ENCODE assay signal across 13 mouse cellular contexts in genomic region chr4:134578407-134578806, GRCm38 (mm10). TPM values are rescaled to one million over a fixed set of nuclear protein-coding genes. Genes with fewer than 3 reads are reported as not detected.
DNase-seq lines count a peak whose midpoint lies in the region; ATAC-seq and TF ChIP-seq lines count a peak whose summit lies in the region.
"Had no signal": no experiment of that assay in that cellular context is flagged by ENCODE, and none has a peak within 500 bp of the region (broad histone marks: within the 10 kb centered on the region; RNA-seq: fewer than 3 reads in every experiment).

No protein-coding gene starts in this region.

- no peaks in the 10 kb centered on the region for H3K79me2 ChIP-seq in MEL (ENCODE audit: control insufficient read depth, insufficient read depth, low read length, poor library complexity)

- H3K27me3 ChIP-seq in forebrain, embryonic 14.5 days (replicated peaks; ENCODE audit: control insufficient read depth, insufficient read depth, low read length), result no peaks in the 10 kb centered on the region
- no peaks in the 10 kb centered on the region for H3K27me3 ChIP-seq in forebrain, embryonic 11.5 days (ENCODE audit: control insufficient read depth, insufficient read depth, low read length)
- H3K27me3 ChIP-seq in MEL (ENCODE audit: control insufficient read depth in 1 of 2, insufficient read depth in 2 of 2, low read length in 2 of 2), result no peaks in the 10 kb centered on the region
- H3K27me3 ChIP-seq in embryonic facial prominence, embryonic 14.5 days (replicated peaks; ENCODE audit: control insufficient read depth, insufficient read depth, low read length), result no peaks in the 10 kb centered on the region
- H3K27me3 ChIP-seq: midbrain, embryonic 12.5 days had no signal

- no peaks in the 10 kb centered on the region for H3K36me3 ChIP-seq in forebrain, embryonic 14.5 days (ENCODE audit: control insufficient read depth, insufficient read depth, low read length)
- H3K36me3 ChIP-seq in forebrain, embryonic 11.5 days (ENCODE audit: control insufficient read depth, insufficient read depth, low read length), result no peaks in the 10 kb centered on the region
- H3K36me3 ChIP-seq in MEL (ENCODE audit: control insufficient read depth in 1 of 2, insufficient read depth in 2 of 2, low read length in 2 of 2), result no peaks in the 10 kb centered on the region; a peak in 1 of 4 replicates
- H3K36me3 ChIP-seq in embryonic facial prominence, embryonic 14.5 days (ENCODE audit: control insufficient read depth, insufficient read depth, low read length), result 0 out of 2 replicates have a peak, but pooled peaks cover 5% of the 10 kb centered on the region
- H3K36me3 ChIP-seq: midbrain, embryonic 12.5 days had no signal

- peaks cover 19% of the 10 kb centered on the region for H3K4me1 ChIP-seq in forebrain, embryonic 14.5 days (ENCODE audit: control insufficient read depth, insufficient read depth, low read length)
- H3K4me1 ChIP-seq in forebrain, embryonic 11.5 days (replicated peaks; ENCODE audit: control insufficient read depth, insufficient read depth, low read length), result peaks cover 3% of the 10 kb centered on the region; the same call in 1 of the 2 replicates
- H3K4me1 ChIP-seq in MEL (ENCODE audit: control insufficient read depth in 1 of 2, insufficient read depth in 2 of 2, low read length in 2 of 2), result peaks cover 0 to 11% of the 10 kb centered on the region in 2 experiments; a peak in 2 of 4 replicates
- peaks cover 20% of the 10 kb centered on the region for H3K4me1 ChIP-seq in embryonic facial prominence, embryonic 14.5 days (ENCODE audit: control insufficient read depth, insufficient read depth, low read length)

- WGBS in forebrain, embryonic 14.5 days, result 71% methylated on average over 5 of the region's 5 CpGs
- WGBS in forebrain, embryonic 11.5 days, result 71% methylated on average over 5 of the region's 5 CpGs
- 63% methylated on average over 5 of the region's 5 CpGs for WGBS in embryonic facial prominence, embryonic 14.5 days

- H3K4me3 ChIP-seq in forebrain, embryonic 14.5 days (ENCODE audit: low read depth, low read length), result no peak overlapping the region
- H3K4me3 ChIP-seq in forebrain, embryonic 11.5 days (ENCODE audit: low read depth, low read length), result no peak overlapping the region
- peak overlapping the region in 1 of 2 experiments; percentile 25; a peak in 2 of 4 replicates for H3K4me3 ChIP-seq in MEL (ENCODE audit: control insufficient read depth in 1 of 2, insufficient read depth in 1 of 2, low read depth in 2 of 2, low read length in 2 of 2)
- no peak overlapping the region for H3K4me3 ChIP-seq in embryonic facial prominence, embryonic 14.5 days (ENCODE audit: low read depth, low read length)
- H3K4me3 ChIP-seq: hindbrain, embryonic 13.5 days; midbrain, embryonic 12.5 days had no signal

- no peak overlapping the region for H3K27ac ChIP-seq in forebrain, embryonic 14.5 days (ENCODE audit: low read depth, low read length)
- H3K27ac ChIP-seq in forebrain, embryonic 11.5 days (ENCODE audit: low read depth, low read length), result no peak overlapping the region
- H3K27ac ChIP-seq in MEL (ENCODE audit: control insufficient read depth, low read depth, low read length), result peak overlapping the region; percentile 21; the same call in 1 of the 2 replicates
- no peak overlapping the region for H3K27ac ChIP-seq in embryonic facial prominence, embryonic 14.5 days (replicated peaks; ENCODE audit: low read depth, low read length)
- H3K27ac ChIP-seq: kidney, postnatal 0 days had no signal

- TF ChIP-seq RAD21 in MEL (IDR thresholded peaks at IDR 0.05; ENCODE audit: low read depth, low read length), result no peak

- H3K9ac ChIP-seq in forebrain, embryonic 14.5 days (ENCODE audit: low read length), result no peak overlapping the region
- H3K9ac ChIP-seq in forebrain, embryonic 11.5 days (ENCODE audit: low read length), result no peak overlapping the region
- H3K9ac ChIP-seq in MEL (ENCODE audit: control insufficient read depth, low read depth, low read length, poor library complexity, severe bottlenecking), result peak overlapping the region; percentile 54
- no peak overlapping the region for H3K9ac ChIP-seq in embryonic facial prominence, embryonic 14.5 days (ENCODE audit: low read depth, low read length)
- H3K9ac ChIP-seq: midbrain, embryonic 12.5 days had no signal

- no peak overlapping the region for H3K4me2 ChIP-seq in forebrain, embryonic 14.5 days (ENCODE audit: low read length)
- H3K4me2 ChIP-seq in forebrain, embryonic 11.5 days (ENCODE audit: low read depth, low read length, severe bottlenecking), result no peak overlapping the region
- no peak overlapping the region for H3K4me2 ChIP-seq in embryonic facial prominence, embryonic 14.5 days (ENCODE audit: low read depth, low read length)
- H3K4me2 ChIP-seq: hindbrain, embryonic 13.5 days; midbrain, embryonic 12.5 days had no signal

- peak; percentile 63 for DNase-seq in forebrain, embryonic 14.5 days (ENCODE audit: low spot score)
- no peak for DNase-seq in forebrain, embryonic 11.5 days (ENCODE audit: low spot score)
- DNase-seq in left cerebral cortex, adult 18-20 months (ENCODE audit: low spot score in 2 of 2), result peak; percentile 49 to 67
- no peak for DNase-seq in left cerebral cortex, adult 11 months (ENCODE audit: low spot score)
- DNase-seq in MEL (ENCODE audit: low read depth, low spot score), result peak; percentile 83
- DNase-seq in embryonic facial prominence, embryonic 14.5 days (ENCODE audit: low spot score), result peak; percentile 53
- no peak for DNase-seq in urinary bladder, postnatal 10 days (ENCODE audit: low spot score)
- DNase-seq: cerebellum, adult 18-20 months; lung, adult 18-20 months had no signal

- no peaks in the 10 kb centered on the region for H3K9me3 ChIP-seq in forebrain, embryonic 14.5 days (replicated peaks; ENCODE audit: control insufficient read depth, low read length)
- no peaks in the 10 kb centered on the region for H3K9me3 ChIP-seq in forebrain, embryonic 11.5 days (ENCODE audit: control insufficient read depth, low read length)
- H3K9me3 ChIP-seq in MEL (replicated peaks; ENCODE audit: insufficient read depth, low read length), result no peaks in the 10 kb centered on the region
- H3K9me3 ChIP-seq in embryonic facial prominence, embryonic 14.5 days (ENCODE audit: control insufficient read depth, low read length), result no peaks in the 10 kb centered on the region
- H3K9me3 ChIP-seq: hindbrain, embryonic 13.5 days; midbrain, embryonic 12.5 days had no signal

- TF ChIP-seq CTCF in MEL (IDR thresholded peaks at IDR 0.05 in 2 of 3, conservative IDR thresholded peaks at IDR 0.05 in 1 of 3; ENCODE audit: control insufficient read depth in 1 of 3, insufficient read depth in 1 of 3, low read depth in 2 of 3, low read length in 3 of 3, poor library complexity in 1 of 3, severe bottlenecking in 1 of 3), result no peak

- TF ChIP-seq EP300 in MEL (IDR thresholded peaks at IDR 0.05; ENCODE audit: low read depth in 1 of 2, low read length in 2 of 2), result no peak

- ATAC-seq in forebrain, embryonic 14.5 days, result no peak
- ATAC-seq in forebrain, embryonic 11.5 days (replicated peaks; ENCODE audit: low FRiP score), result no peak
- ATAC-seq in embryonic facial prominence, embryonic 14.5 days (ENCODE audit: low read depth), result no peak
- no peak for ATAC-seq in erythroid progenitor cell, adult 5-6 weeks (replicated peaks; ENCODE audit: low FRiP score, poor library complexity, severe bottlenecking)

- TF ChIP-seq POLR2A in MEL (IDR thresholded peaks at IDR 0.05; ENCODE audit: control insufficient read depth in 1 of 2, insufficient read depth in 1 of 2, low read depth in 1 of 2, low read length in 2 of 2, poor library complexity in 1 of 2), result no peak

TF ChIP-seq in MEL, 35 proteins besides CTCF, POLR2A, EP300 and RAD21:
- no peak for TF ChIP-seq ELF1 (IDR thresholded peaks at IDR 0.05; ENCODE audit: low read depth, low read length)
- no peak for TF ChIP-seq GABPA (IDR thresholded peaks at IDR 0.05; ENCODE audit: low read depth, low read length)
- TF ChIP-seq MYC (IDR thresholded peaks at IDR 0.05; ENCODE audit: low read depth, low read length), result peak; percentile 36; the same call in 1 of the 2 replicates
- TF ChIP-seq E2F4 (IDR thresholded peaks at IDR 0.05; ENCODE audit: borderline replicate concordance, low read depth, low read length), result no peak
- TF ChIP-seq GATA1 (IDR thresholded peaks at IDR 0.05; ENCODE audit: low read depth, low read length), result 0 out of 2 replicates have a peak, but pooled peaks have one; percentile 9
- TF ChIP-seq MAX (IDR thresholded peaks at IDR 0.05; ENCODE audit: low read length), result no peak

RNA-seq across cellular contexts. Expression of gene Selenon, which starts 26.4 kb away (rescaled TPM):
- 10.2 and 12.4 TPM in 2 replicates for polyA plus RNA-seq in forebrain, embryonic 14.5 days (2014; fragmentation: Nextera tagmentation; extraction: Ambion mirVana)
- 38.5 and 47.9 TPM in 2 replicates for polyA plus RNA-seq in forebrain, embryonic 11.5 days (2014; fragmentation: Nextera tagmentation; extraction: Ambion mirVana)
- 10 to 100 TPM; 23.1 to 25.7 TPM for total RNA-seq in left cerebral cortex, adult 18-20 months (2021)
- total RNA-seq in MEL (2012; rRNA removed), result 2.2 and 2.9 TPM in 2 replicates
- polyA plus RNA-seq in MEL (2012; ENCODE audit: insufficient read depth in 1 of 2, insufficient read length in 2 of 2, low read depth in 1 of 2, low replicate concordance in 2 of 2, missing spikeins in 1 of 2), result 10 to 100 TPM in 1 of 2 experiments, not detected in 1; 16.3 TPM
- 22.8 and 24.7 TPM in 2 replicates for polyA plus RNA-seq in embryonic facial prominence, embryonic 14.5 days (2014; fragmentation: Nextera tagmentation; extraction: Ambion mirVana)
- total RNA-seq in erythroid progenitor cell, adult 5-6 weeks (2015; ENCODE audit: low replicate concordance), result 7.6 and 9.6 TPM in 2 replicates
- total RNA-seq in erythroid progenitor cell, adult 5-6 weeks (2017; ENCODE audit: low replicate concordance), result 0.77 and 2.2 TPM in 2 replicates

RNA-seq across cellular contexts. Expression of gene Mtfr1l, which starts 43.2 kb away (rescaled TPM):
- polyA plus RNA-seq in forebrain, embryonic 14.5 days (2014; fragmentation: Nextera tagmentation; extraction: Ambion mirVana), result 177 and 185 TPM in 2 replicates
- polyA plus RNA-seq in forebrain, embryonic 11.5 days (2014; fragmentation: Nextera tagmentation; extraction: Ambion mirVana), result 132 and 135 TPM in 2 replicates
- 10 to 100 TPM; 65.3 to 66.0 TPM for total RNA-seq in left cerebral cortex, adult 18-20 months (2021)
- total RNA-seq in MEL (2012; rRNA removed), result 44.3 and 52.0 TPM in 2 replicates
- 10 to 100 TPM in 1 of 2 experiments, not detected in 1; 88.3 TPM for polyA plus RNA-seq in MEL (2012; ENCODE audit: insufficient read depth in 1 of 2, insufficient read length in 2 of 2, low read depth in 1 of 2, low replicate concordance in 2 of 2, missing spikeins in 1 of 2)
- polyA plus RNA-seq in embryonic facial prominence, embryonic 14.5 days (2014; fragmentation: Nextera tagmentation; extraction: Ambion mirVana), result 126 and 137 TPM in 2 replicates
- total RNA-seq in erythroid progenitor cell, adult 5-6 weeks (2015; ENCODE audit: low replicate concordance), result 19.5 and 22.6 TPM in 2 replicates
- 17.2 and 17.9 TPM in 2 replicates for total RNA-seq in erythroid progenitor cell, adult 5-6 weeks (2017; ENCODE audit: low replicate concordance)

Comparison
In these comparisons a context has a peak if more than half of its experiments do, and no peak if none do; other contexts are left out.
1. DNase-seq: peak in forebrain, embryonic 14.5 days (single experiment), left cerebral cortex, adult 18-20 months (2 of 2), MEL (single experiment) and embryonic facial prominence, embryonic 14.5 days (single experiment); none in forebrain, embryonic 11.5 days (single experiment), left cerebral cortex, adult 11 months (single experiment) and urinary bladder, postnatal 10 days (single experiment).